Mouse (Mus musculus): ENCODE results near the gene Gramd4. TPM values are rescaled to one million over a fixed set of nuclear protein-coding genes. Genes with fewer than 3 reads are reported as not detected.
"Not testable (repeated sequence)": the region's sequence is repeated elsewhere in the genome, so short reads cannot be mapped to it uniquely, and the experiment has no call there.

Gramd4 gene
- total and polyA plus RNA-seq, 2 experiments from 2014 or later, result 16.2 to 35.0 TPM

DNA sequence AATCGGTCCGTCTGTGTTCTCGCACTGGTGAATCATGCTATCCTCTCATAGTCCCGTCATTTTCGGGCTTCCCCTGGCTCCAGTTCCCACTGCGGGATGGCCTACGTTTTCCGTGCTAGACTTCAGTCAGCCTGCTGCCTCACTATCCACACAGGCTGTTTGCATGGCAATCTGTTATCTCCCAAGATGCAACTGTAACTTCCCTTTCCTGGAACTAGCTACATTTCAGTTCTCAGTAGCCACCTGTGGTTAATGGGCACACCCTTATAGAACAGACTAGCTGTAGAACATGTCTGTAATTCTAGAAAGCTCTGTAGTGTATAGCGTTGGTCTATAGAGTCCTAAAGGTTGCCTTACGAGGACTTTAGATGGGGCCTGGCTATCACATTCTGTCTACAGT, 6.3 kb upstream of the Gramd4 start:
- Histone ChIP-seq H3K27me3 (ENCODE audit: control insufficient read depth, insufficient read depth, low read length) (no peaks in the 10 kb centered on the region), H3K4me3 (ENCODE audit: low read depth, low read length) (no peak overlapping the region), H3K4me1 (ENCODE audit: control insufficient read depth, insufficient read depth) (no peaks in the 10 kb centered on the region), H3K4me2 (ENCODE audit: low read depth, low read length) (no peak overlapping the region), H3K36me3 (replicated peaks; ENCODE audit: control insufficient read depth, insufficient read depth, low read length) (no peaks in the 10 kb centered on the region), H3K9ac (replicated peaks; ENCODE audit: low read depth, low read length) (no peak overlapping the region), H3K27ac (ENCODE audit: low read depth) (no peak overlapping the region), H3K9me3 (replicated peaks; ENCODE audit: control insufficient read depth, low read length) (no peaks in the 10 kb centered on the region)
- 70% methylated on average over 10 of the region's 10 CpGs for WGBS
- no peak for ATAC-seq (ENCODE audit: insufficient read depth, low read depth)
- no peak for DNase-seq (ENCODE audit: low spot score)
- TF ChIP-seq EP300 (IDR thresholded peaks at IDR 0.05; ENCODE audit: low read depth) (no peak), CTCF (IDR thresholded peaks at IDR 0.05; ENCODE audit: low read depth) (no peak)

DNA sequence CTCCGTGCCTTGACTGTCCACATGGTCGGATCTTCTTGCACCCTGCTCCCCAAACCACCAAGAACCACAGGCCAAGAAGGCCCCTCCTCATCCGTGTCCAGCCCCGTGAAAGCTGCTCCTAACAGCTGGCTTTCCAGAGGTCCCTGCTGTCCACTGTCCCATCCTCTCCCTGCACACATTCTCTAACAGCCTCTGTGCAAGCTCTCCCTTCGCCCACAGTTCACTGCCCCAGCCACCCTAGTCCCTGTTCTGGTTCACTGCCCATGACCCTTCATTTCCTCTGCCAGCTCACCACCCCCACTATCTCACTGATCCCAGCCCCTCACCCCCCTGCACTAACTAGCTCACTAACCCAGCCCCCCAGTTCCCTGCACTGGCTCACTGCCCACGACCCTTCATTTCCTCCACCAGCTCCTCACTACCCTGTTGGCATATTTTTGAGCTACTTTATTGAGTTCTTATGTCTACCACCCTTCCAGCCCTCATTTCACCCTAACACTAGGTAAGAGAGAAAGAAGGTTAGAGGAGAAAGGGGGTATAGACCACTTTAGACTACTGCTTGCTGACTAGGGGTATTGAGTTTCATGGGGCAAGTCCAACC, 5.5 kb upstream of the Gramd4 start:
- Histone ChIP-seq H3K4me3 (ENCODE audit: low read depth, low read length) (no peak overlapping the region), H3K4me2 (ENCODE audit: low read depth, low read length) (no peak overlapping the region), H3K27me3 (ENCODE audit: control insufficient read depth, insufficient read depth, low read length) (no peaks in the 10 kb centered on the region), H3K9me3 (replicated peaks; ENCODE audit: control insufficient read depth, low read length) (no peaks in the 10 kb centered on the region), H3K9ac (replicated peaks; ENCODE audit: low read depth, low read length) (no peak overlapping the region), H3K27ac (ENCODE audit: low read depth) (no peak overlapping the region), H3K36me3 (replicated peaks; ENCODE audit: control insufficient read depth, insufficient read depth, low read length) (no peaks in the 10 kb centered on the region), H3K4me1 (ENCODE audit: control insufficient read depth, insufficient read depth) (peaks cover under 1% of the 10 kb centered on the region; the same call in 1 of the 2 replicates)
- TF ChIP-seq CTCF (IDR thresholded peaks at IDR 0.05; ENCODE audit: low read depth) (no peak), EP300 (IDR thresholded peaks at IDR 0.05; ENCODE audit: low read depth) (no peak)
- ATAC-seq (ENCODE audit: insufficient read depth, low read depth), result no peak
- WGBS, result 64% methylated on average over 6 of the region's 6 CpGs
- DNase-seq (ENCODE audit: low spot score), result no peak

DNA sequence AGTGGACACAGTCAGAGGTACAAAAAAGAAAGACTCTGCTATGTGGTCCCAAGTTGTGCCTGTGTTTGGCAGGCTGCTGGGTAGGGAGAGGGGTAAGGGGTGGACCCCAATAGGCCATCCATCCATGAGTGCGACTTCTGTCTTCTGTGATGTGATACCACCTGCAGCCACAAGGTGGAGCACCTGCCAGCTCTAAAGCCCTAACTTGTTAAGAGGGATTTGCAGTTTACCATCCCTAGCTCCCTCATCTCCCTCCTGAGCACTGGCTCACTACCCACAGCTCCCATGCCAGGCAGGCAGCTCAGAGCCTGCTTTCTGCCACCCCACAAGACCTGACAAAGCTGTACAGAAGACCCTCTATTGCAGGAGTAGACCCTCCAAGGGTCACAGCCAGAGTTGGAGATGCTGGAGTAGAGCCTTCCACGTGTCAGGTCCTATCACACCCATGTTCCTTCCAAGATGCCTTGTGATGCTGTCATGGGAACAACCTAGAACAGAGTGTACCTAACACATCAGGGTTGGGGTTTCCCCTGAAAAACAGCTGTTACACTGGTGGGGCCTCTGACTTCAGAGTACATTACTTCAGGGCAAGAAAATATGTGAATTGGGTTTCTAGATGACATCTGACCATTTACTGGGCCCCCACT, 3.5 kb upstream of the Gramd4 start:
- Histone ChIP-seq H3K4me2 (ENCODE audit: low read depth, low read length) (no peak overlapping the region), H3K4me1 (ENCODE audit: control insufficient read depth, insufficient read depth) (peaks cover 13% of the 10 kb centered on the region), H3K4me3 (ENCODE audit: low read depth, low read length) (no peak overlapping the region), H3K36me3 (replicated peaks; ENCODE audit: control insufficient read depth, insufficient read depth, low read length) (no peaks in the 10 kb centered on the region), H3K27me3 (ENCODE audit: control insufficient read depth, insufficient read depth, low read length) (no peaks in the 10 kb centered on the region), H3K27ac (ENCODE audit: low read depth) (no peak overlapping the region), H3K9ac (replicated peaks; ENCODE audit: low read depth, low read length) (no peak overlapping the region), H3K9me3 (replicated peaks; ENCODE audit: control insufficient read depth, low read length) (no peaks in the 10 kb centered on the region)
- peak; percentile 6; the same call in 1 of the 2 replicates for ATAC-seq (ENCODE audit: insufficient read depth, low read depth)
- WGBS, result 39% methylated on average over 2 of the region's 2 CpGs
- DNase-seq (ENCODE audit: low spot score), result peak; percentile 61
- TF ChIP-seq EP300 (IDR thresholded peaks at IDR 0.05; ENCODE audit: low read depth), result no peak
- TF ChIP-seq CTCF (IDR thresholded peaks at IDR 0.05; ENCODE audit: low read depth), result peak; percentile 92

DNA sequence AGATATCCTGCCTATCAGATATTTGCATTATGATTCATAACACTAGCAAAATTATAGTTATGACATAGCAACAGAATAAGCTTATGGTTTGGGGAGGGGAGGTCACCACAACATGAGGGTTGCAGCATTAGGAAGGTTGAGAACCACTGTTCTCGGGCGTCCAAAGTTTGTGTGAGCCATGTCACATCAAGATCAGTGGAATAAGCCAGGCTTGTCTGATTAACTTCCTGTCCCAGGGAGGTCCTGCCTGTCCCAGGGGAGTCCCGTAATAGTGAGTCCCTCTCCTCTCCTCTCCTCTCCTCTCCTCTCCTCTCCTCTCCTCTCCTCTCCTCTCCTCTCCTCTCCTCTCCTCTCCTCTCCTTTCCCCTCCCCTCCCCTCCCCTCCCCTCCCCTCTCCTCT, 2.6 kb upstream of the Gramd4 start:
- H3K4me1 ChIP-seq (ENCODE audit: control insufficient read depth, insufficient read depth), result peaks cover 18% of the 10 kb centered on the region
- H3K27ac ChIP-seq (ENCODE audit: low read depth), result peak overlapping the region; percentile 35; the same call in 1 of the 2 replicates

DNA sequence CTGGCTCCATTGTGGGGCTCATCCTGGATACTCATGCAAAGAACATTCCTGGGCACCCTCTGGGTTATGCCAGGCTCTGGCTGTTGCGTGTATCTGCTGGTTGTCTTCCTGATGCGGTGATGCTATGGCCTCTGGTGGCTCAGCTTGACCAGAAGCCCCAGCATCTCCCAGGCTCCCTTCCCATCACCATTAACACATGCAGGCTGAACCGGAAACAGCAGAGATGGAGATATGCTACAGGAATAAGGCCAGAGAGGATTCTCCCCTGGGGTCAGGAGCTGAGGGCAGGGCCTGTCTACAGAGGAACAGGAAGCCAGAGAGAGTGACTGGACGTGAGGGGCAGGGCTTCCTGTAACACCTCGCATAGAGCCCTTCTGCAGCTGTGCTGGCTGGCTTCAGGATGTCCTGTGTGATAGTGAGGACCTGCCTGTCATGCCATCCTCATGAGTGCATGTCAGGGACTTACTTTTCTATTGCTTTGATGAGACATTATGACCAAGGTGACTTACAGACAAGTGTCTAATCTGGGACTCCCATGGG, 1.2 kb upstream of the Gramd4 start:
- Histone ChIP-seq H3K36me3 (replicated peaks; ENCODE audit: control insufficient read depth, insufficient read depth, low read length) (no peaks in the 10 kb centered on the region), H3K4me1 (ENCODE audit: control insufficient read depth, insufficient read depth) (peaks cover 30% of the 10 kb centered on the region), H3K27ac (ENCODE audit: low read depth) (no peak overlapping the region), H3K27me3 (ENCODE audit: control insufficient read depth, insufficient read depth, low read length) (no peaks in the 10 kb centered on the region), H3K9me3 (replicated peaks; ENCODE audit: control insufficient read depth, low read length) (no peaks in the 10 kb centered on the region), H3K4me2 (ENCODE audit: low read depth, low read length) (no peak overlapping the region), H3K9ac (replicated peaks; ENCODE audit: low read depth, low read length) (no peak overlapping the region), H3K4me3 (ENCODE audit: low read depth, low read length) (no peak overlapping the region)
- WGBS, result 66% methylated on average over 5 of the region's 5 CpGs
- no peak for DNase-seq (ENCODE audit: low spot score)
- no peak for ATAC-seq (ENCODE audit: insufficient read depth, low read depth)
- TF ChIP-seq CTCF (IDR thresholded peaks at IDR 0.05; ENCODE audit: low read depth), result no peak
- no peak for TF ChIP-seq EP300 (IDR thresholded peaks at IDR 0.05; ENCODE audit: low read depth)

More for the DNA sequence above, 2.6 kb upstream of the Gramd4 start:
- 70% methylated on average over 3 of the region's 3 CpGs for WGBS
- not testable (repeated sequence) for H3K36me3 ChIP-seq (replicated peaks; ENCODE audit: control insufficient read depth, insufficient read depth, low read length); DNase-seq (ENCODE audit: low spot score); H3K9ac ChIP-seq (replicated peaks; ENCODE audit: low read depth, low read length); H3K4me3 ChIP-seq (ENCODE audit: low read depth, low read length); ATAC-seq (ENCODE audit: insufficient read depth, low read depth); H3K4me2 ChIP-seq (ENCODE audit: low read depth, low read length); H3K27me3 ChIP-seq (ENCODE audit: control insufficient read depth, insufficient read depth, low read length); H3K9me3 ChIP-seq (replicated peaks; ENCODE audit: control insufficient read depth, low read length)

Measured in heart, postnatal 0 days (tissue).